Mouse (Mus musculus): Measurements from ENCODE around the gene Tbc1d22a.
A peak's percentile ranks its signal among the peaks of the same experiment; 100 is the strongest.

The Tbc1d22a gene

GRCm38 (mm10) chr15:86411532-86412080 lies 197.3 kb downstream of the Tbc1d22a start:
- DNase-seq = no peak

- DNase-seq = no peak
Measured at GRCm38 (mm10) chr15:86415951-86416350, 201.7 kb downstream of the Tbc1d22a start.

GRCm38 (mm10) chr15:86418436-86418835 lies 204.2 kb downstream of the Tbc1d22a start:
- no peak for DNase-seq

GRCm38 (mm10) chr15:86419620-86420019 lies 205.4 kb downstream of the Tbc1d22a start:
- DNase-seq = no peak

GRCm38 (mm10) chr15:86422858-86423257 lies 208.6 kb downstream of the Tbc1d22a start:
- no peak for DNase-seq

- DNase-seq = no peak
Measured at GRCm38 (mm10) chr15:86423884-86424283, 209.6 kb downstream of the Tbc1d22a start.

GRCm38 (mm10) chr15:86424971-86425370 lies 210.7 kb downstream of the Tbc1d22a start:
- no peak for DNase-seq

- DNase-seq = no peak
Measured at GRCm38 (mm10) chr15:86426364-86427000, 212.2 kb downstream of the Tbc1d22a start.

- DNase-seq = peak; percentile 7
Measured at GRCm38 (mm10) chr15:86427439-86427838, 213.2 kb downstream of the Tbc1d22a start.

- no peak for DNase-seq
Measured at GRCm38 (mm10) chr15:86428496-86428895, 214.2 kb downstream of the Tbc1d22a start.

- no peak for DNase-seq
Measured at GRCm38 (mm10) chr15:86429766-86430335, 215.6 kb downstream of the Tbc1d22a start.

- no peak for DNase-seq
Measured at GRCm38 (mm10) chr15:86431539-86432080, 217.4 kb downstream of the Tbc1d22a start.

GRCm38 (mm10) chr15:86432791-86433190 lies 218.5 kb downstream of the Tbc1d22a start:
- no peak for DNase-seq

GRCm38 (mm10) chr15:86433378-86433777 lies 219.1 kb downstream of the Tbc1d22a start:
- no peak for DNase-seq

- no peak for DNase-seq
Measured at GRCm38 (mm10) chr15:86434241-86434640, 220.0 kb downstream of the Tbc1d22a start.

- DNase-seq = no peak
Measured at GRCm38 (mm10) chr15:86437346-86437745, 223.1 kb downstream of the Tbc1d22a start.

- DNase-seq = no peak
Measured at GRCm38 (mm10) chr15:86439015-86439796, 224.9 kb downstream of the Tbc1d22a start.

GRCm38 (mm10) chr15:86444271-86444670 lies 230.0 kb downstream of the Tbc1d22a start:
- DNase-seq = no peak

- no peak for DNase-seq
Measured at GRCm38 (mm10) chr15:86446064-86446463, 231.8 kb downstream of the Tbc1d22a start.

GRCm38 (mm10) chr15:86447251-86447650 lies 233.0 kb downstream of the Tbc1d22a start:
- no peak for DNase-seq

- no peak for DNase-seq
Measured at GRCm38 (mm10) chr15:86449236-86449635, 235.0 kb downstream of the Tbc1d22a start.

- DNase-seq = no peak
Measured at GRCm38 (mm10) chr15:86449794-86450193, 235.5 kb downstream of the Tbc1d22a start.

- no peak for DNase-seq
Measured at GRCm38 (mm10) chr15:86459413-86459812, 245.2 kb downstream of the Tbc1d22a start.
